Mouse (Mus musculus): ENCODE results near the gene Icos. TPM values are rescaled to one million over a fixed set of nuclear protein-coding genes. Genes with fewer than 3 reads are reported as not detected.

The Icos gene
- polyA plus RNA-seq, 1 experiment from 2014 or later = 0.25 TPM

DNA sequence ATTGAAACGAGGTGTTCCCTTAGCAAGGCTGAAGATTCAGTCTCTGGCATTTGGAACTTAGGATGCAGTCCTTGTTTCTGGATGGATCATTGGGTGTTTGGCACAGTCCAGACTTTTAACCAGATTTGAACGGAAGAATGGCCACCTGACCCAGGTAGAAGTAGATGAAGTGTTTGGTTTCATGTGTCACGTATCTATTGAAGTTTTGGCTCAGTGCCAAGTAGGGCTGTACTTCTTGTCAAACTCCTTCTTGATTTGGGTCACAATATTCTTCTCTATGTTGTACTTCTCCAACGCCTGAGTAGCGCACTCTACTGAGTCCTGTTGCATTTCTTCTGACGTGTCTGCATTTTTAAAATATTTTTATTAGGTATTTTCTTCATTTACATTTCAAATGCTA is 29.6 kb upstream of the Icos start:
- H3K4me3 ChIP-seq = no peak overlapping the region
- peaks cover 11% of the 10 kb centered on the region for H3K4me1 ChIP-seq
- 94% methylated on average over 6 of the region's 6 CpGs for WGBS
- H3K36me3 ChIP-seq = no peaks in the 10 kb centered on the region
- no peaks in the 10 kb centered on the region for H3K27me3 ChIP-seq (ENCODE audit: low read depth, poor library complexity, severe bottlenecking)
- H3K9me3 ChIP-seq (replicated peaks) = no peaks in the 10 kb centered on the region
- H3K27ac ChIP-seq (replicated peaks) = no peak overlapping the region
- no peak for DNase-seq (ENCODE audit: low spot score)

DNA sequence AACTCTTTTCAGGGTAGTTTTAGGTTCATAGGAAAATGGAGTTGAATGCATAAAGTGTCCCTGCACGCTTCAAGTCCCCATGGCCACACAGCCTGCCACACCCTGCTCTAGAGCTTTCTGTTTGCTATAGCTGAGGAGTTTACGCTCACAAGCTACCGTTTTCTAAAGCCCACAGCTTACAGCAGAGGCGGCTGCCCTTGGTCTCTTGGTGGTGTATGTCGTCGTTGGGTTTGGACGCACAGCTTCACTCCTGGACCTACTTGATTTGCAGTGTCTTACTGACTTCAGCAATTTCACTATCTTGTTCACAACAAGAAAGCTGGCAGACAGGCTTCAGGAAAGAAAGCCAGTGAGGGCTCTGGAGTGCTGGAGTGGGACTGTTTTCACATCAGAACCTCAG is 24.8 kb upstream of the Icos start:
- H3K36me3 ChIP-seq = no peaks in the 10 kb centered on the region
- no peak overlapping the region for H3K4me3 ChIP-seq
- H3K27me3 ChIP-seq (ENCODE audit: low read depth, poor library complexity, severe bottlenecking) = no peaks in the 10 kb centered on the region
- DNase-seq (ENCODE audit: low spot score) = no peak
- H3K27ac ChIP-seq (replicated peaks) = no peak overlapping the region
- no peaks in the 10 kb centered on the region for H3K9me3 ChIP-seq (replicated peaks)
- WGBS = 83% methylated on average over 7 of the region's 7 CpGs
- H3K4me1 ChIP-seq = no peaks in the 10 kb centered on the region

DNA sequence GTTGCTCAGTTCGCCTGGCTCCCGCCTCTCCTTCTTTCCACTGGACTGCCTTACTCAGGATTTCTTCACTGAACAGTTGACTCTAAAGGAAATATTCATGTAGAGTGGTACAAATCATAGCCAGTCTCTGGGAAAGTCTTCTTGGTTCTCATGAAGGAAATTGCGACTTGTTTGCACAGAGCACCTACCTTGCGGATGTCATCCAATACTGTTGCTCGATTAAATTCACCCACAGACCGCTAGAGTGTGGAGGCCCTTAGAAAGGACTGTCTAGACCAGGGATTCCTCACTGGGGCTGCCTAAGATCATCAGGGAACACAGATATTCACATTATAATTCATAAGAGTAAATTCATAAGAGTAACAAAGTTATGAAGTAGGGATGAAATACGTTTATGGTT is 24.0 kb upstream of the Icos start:
- Histone ChIP-seq H3K9me3 (replicated peaks) (no peaks in the 10 kb centered on the region), H3K36me3 (no peaks in the 10 kb centered on the region), H3K4me1 (no peaks in the 10 kb centered on the region), H3K27me3 (ENCODE audit: low read depth, poor library complexity, severe bottlenecking) (no peaks in the 10 kb centered on the region), H3K4me3 (no peak overlapping the region), H3K27ac (replicated peaks) (no peak overlapping the region)
- no peak for DNase-seq (ENCODE audit: low spot score)
- WGBS = 90% methylated on average over 7 of the region's 7 CpGs

DNA sequence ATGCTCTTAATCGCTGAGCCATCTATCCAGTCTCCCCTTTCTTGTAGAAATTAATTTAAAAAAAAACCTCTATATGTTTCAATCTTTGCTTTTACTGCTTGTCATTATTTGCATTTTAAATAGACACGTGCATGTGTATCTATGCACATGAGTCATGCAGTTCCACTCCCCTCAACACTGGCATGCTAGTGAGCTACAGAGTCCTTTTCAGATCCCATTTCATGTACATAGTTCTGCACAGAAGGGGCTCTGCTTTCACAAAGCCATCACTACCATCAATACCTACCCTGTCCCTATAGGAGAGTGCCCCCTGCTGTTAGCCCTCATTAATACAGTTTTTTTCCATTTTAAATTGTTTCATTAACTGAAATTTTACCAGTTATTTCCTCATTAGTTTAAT is 23.0 kb upstream of the Icos start:
- H3K9me3 ChIP-seq (replicated peaks) = no peaks in the 10 kb centered on the region
- H3K27ac ChIP-seq (replicated peaks) = no peak overlapping the region
- H3K4me3 ChIP-seq = no peak overlapping the region
- 72% methylated on average over 2 of the region's 2 CpGs for WGBS
- no peak for DNase-seq (ENCODE audit: low spot score)
- H3K36me3 ChIP-seq = no peaks in the 10 kb centered on the region
- H3K27me3 ChIP-seq (ENCODE audit: low read depth, poor library complexity, severe bottlenecking) = no peaks in the 10 kb centered on the region
- no peaks in the 10 kb centered on the region for H3K4me1 ChIP-seq

DNA sequence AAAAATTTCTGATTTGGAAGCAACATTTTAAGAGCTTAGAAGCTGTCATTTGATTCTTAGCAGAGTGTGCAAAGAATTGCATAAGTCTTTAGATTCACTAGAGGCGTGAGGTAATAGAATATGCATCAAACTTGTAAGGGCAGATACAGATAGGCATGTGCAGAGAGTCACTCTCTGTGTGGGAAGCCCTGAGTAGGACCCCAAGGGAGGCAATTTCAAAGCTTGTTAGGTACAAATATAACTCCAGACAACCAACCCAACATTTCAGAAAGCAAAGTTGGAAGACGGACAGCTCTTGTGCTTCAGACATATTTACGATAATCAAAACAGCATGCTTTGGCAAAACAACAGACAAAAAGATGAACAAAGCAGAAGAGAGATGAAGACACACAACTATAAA is 22.5 kb upstream of the Icos start:
- Histone ChIP-seq H3K27me3 (ENCODE audit: low read depth, poor library complexity, severe bottlenecking) (no peaks in the 10 kb centered on the region), H3K36me3 (no peaks in the 10 kb centered on the region), H3K4me1 (no peaks in the 10 kb centered on the region), H3K9me3 (replicated peaks) (no peaks in the 10 kb centered on the region), H3K4me3 (no peak overlapping the region), H3K27ac (replicated peaks) (no peak overlapping the region)
- WGBS = 91% methylated on average over 3 of the region's 3 CpGs
- DNase-seq (ENCODE audit: low spot score) = no peak

DNA sequence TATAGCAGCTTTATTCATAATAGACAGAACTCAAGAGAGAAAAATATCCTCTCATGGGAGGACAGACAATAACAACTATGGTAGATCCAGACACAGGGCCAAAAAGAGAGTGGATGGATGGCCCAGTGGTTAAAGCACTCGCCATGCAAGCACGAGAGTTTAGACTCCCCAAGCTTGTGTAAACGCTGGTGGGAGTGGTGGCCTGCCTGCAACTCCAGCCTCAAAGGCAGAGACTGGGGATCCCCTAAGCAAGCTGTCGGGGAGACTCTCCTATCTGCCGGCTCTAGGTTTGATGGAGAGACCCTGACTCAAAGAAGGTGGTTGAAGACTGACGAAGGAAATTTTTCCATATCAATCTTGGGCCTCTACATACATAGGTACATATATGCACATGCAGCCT is 21.5 kb upstream of the Icos start:
- H3K9me3 ChIP-seq (replicated peaks) = no peaks in the 10 kb centered on the region
- H3K4me3 ChIP-seq = no peak overlapping the region
- H3K27ac ChIP-seq (replicated peaks) = no peak overlapping the region
- no peaks in the 10 kb centered on the region for H3K27me3 ChIP-seq (ENCODE audit: low read depth, poor library complexity, severe bottlenecking)
- 82% methylated on average over 6 of the region's 6 CpGs for WGBS
- no peaks in the 10 kb centered on the region for H3K4me1 ChIP-seq
- peak; percentile 2 for DNase-seq (ENCODE audit: low spot score)
- H3K36me3 ChIP-seq = no peaks in the 10 kb centered on the region

DNA sequence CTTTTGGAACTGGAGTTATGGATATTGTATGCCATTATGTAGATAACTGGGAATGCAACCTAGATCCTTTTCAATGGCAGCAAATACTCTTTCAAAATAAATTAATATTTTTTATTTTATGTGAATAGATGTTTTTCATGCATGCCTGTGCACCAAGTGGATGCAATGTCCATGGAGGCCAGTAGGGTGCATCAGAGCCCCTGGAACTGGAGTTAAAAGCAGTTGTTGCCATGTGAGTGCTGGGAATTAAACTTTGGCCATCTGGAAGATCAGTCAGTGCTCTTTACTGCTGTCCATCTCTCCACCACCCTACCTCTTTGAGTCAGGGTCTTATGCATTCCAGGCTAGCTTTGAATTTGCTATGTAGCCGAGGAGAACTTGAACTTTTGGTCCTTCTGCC is 19.4 kb upstream of the Icos start:
- no peaks in the 10 kb centered on the region for H3K9me3 ChIP-seq (replicated peaks)
- no peaks in the 10 kb centered on the region for H3K4me1 ChIP-seq
- no peaks in the 10 kb centered on the region for H3K27me3 ChIP-seq (ENCODE audit: low read depth, poor library complexity, severe bottlenecking)
- H3K4me3 ChIP-seq = no peak overlapping the region
- 68% methylated on average over 1 of the region's 1 CpGs for WGBS
- H3K27ac ChIP-seq (replicated peaks) = no peak overlapping the region
- H3K36me3 ChIP-seq = no peaks in the 10 kb centered on the region
- no peak for DNase-seq (ENCODE audit: low spot score)

DNA sequence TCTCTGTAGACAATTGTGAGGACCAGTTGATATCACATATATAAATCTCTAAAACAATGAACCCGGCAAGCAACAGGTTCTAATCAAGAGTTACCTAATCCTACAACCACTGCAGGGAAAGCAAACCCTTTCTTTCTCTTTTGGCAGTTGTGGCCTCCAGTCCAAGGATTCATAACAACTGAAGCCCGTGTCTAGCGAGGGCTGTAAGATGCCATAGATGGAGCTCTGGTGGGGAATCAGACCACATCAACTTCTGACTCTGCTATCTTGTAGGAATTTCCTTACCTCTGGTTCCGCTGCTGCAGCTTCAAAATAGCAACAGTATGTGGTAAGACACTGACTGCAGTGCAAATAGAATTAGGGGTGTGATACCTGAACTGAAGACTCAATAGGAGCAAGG is 18.5 kb upstream of the Icos start:
- no peaks in the 10 kb centered on the region for H3K9me3 ChIP-seq (replicated peaks)
- peak; percentile 7 for DNase-seq (ENCODE audit: low spot score)
- no peaks in the 10 kb centered on the region for H3K36me3 ChIP-seq
- no peaks in the 10 kb centered on the region for H3K27me3 ChIP-seq (ENCODE audit: low read depth, poor library complexity, severe bottlenecking)
- no peak overlapping the region for H3K27ac ChIP-seq (replicated peaks)
- 90% methylated on average over 4 of the region's 4 CpGs for WGBS
- no peaks in the 10 kb centered on the region for H3K4me1 ChIP-seq
- no peak overlapping the region for H3K4me3 ChIP-seq

DNA sequence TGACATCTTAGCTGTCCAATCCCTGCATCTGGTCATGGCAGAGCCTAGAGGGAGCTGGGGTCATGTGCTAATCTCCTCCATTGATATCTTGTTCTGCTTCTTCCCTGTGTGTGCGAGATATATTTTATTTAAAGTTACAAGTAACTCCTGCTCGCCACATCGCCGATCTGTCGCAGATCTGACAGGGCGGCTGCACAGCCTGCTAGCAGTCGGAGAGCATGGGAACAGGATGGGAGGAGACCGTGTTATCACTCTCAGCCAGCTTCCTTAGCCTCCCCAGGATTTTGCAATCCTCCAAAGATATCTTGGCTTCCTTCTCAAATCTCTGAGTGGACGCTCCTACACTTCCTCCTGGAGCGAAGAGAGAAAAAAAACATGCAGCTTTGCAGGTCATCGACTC is 17.3 kb upstream of the Icos start:
- 83% methylated on average over 11 of the region's 11 CpGs for WGBS
- Histone ChIP-seq H3K9me3 (replicated peaks) (no peaks in the 10 kb centered on the region), H3K27ac (replicated peaks) (no peak overlapping the region), H3K27me3 (ENCODE audit: low read depth, poor library complexity, severe bottlenecking) (no peaks in the 10 kb centered on the region), H3K36me3 (no peaks in the 10 kb centered on the region), H3K4me3 (no peak overlapping the region), H3K4me1 (no peaks in the 10 kb centered on the region)
- peak; percentile 10 for DNase-seq (ENCODE audit: low spot score)

DNA sequence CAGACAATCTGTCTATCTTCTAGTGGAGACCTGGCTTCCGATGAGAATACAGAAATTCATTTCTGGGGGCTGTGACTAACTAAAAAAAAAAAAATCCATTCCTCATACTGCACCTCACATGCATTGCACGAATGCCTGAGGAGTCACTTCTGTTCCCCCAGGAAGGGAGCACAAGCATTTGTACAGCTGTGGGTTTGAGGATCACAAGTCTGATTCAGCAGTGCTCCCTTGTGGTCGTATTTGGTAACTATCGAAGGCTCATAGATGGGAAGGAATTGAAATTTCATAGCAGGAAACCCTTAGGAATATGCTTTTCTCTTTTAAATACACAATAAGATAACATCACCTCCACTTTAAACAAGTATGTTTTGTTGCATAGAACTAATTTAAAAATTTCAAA is 16.6 kb upstream of the Icos start:
- DNase-seq (ENCODE audit: low spot score) = peak; percentile 16
- no peak overlapping the region for H3K4me3 ChIP-seq
- H3K4me1 ChIP-seq = no peaks in the 10 kb centered on the region
- WGBS = 36% methylated on average over 4 of the region's 4 CpGs
- H3K9me3 ChIP-seq (replicated peaks) = no peaks in the 10 kb centered on the region
- H3K36me3 ChIP-seq = no peaks in the 10 kb centered on the region
- H3K27me3 ChIP-seq (ENCODE audit: low read depth, poor library complexity, severe bottlenecking) = no peaks in the 10 kb centered on the region
- no peak overlapping the region for H3K27ac ChIP-seq (replicated peaks)

DNA sequence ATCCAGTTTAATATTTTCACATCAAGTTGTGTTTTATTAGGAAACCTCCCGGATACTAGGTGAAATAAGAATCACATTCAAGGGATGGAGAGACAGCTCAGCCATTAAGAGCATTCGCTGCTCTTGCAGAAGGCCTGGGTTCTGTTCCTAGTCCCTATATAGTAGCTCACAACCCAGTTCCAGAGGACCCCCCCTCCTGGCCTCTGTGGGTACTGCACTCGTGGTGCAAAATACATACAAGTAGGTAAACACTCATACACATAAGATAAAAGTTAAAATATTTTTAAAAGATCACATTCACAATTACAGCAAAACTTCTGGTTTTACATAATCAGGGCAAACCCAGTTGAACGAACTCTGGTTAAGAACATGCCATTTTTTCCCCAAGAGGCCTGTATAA is 15.6 kb upstream of the Icos start:
- WGBS = 86% methylated on average over 4 of the region's 4 CpGs
- H3K9me3 ChIP-seq (replicated peaks) = no peaks in the 10 kb centered on the region
- no peaks in the 10 kb centered on the region for H3K4me1 ChIP-seq
- DNase-seq (ENCODE audit: low spot score) = peak; percentile 11
- no peaks in the 10 kb centered on the region for H3K36me3 ChIP-seq
- H3K27me3 ChIP-seq (ENCODE audit: low read depth, poor library complexity, severe bottlenecking) = no peaks in the 10 kb centered on the region
- H3K4me3 ChIP-seq = no peak overlapping the region
- H3K27ac ChIP-seq (replicated peaks) = no peak overlapping the region

DNA sequence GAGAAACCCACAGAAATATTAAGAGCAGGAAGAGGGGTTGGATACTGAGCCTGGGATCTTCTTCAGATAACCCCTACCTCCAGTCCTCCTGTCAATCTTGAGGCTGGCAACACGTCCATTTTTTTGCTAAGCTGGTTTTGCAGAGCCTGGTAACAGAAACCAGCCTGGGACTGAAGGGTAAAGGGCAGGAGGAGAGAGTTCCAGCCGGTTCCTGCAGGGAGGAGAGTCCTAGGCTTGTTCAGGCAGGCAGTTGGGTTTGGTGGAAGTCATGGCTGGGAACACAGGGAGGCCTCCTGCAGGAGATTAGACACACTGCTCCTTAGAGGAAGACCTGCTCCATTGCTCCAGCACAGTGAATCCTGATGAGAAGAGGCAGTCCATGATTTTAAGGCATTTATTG is 10.2 kb upstream of the Icos start:
- Histone ChIP-seq H3K27me3 (ENCODE audit: low read depth, poor library complexity, severe bottlenecking) (no peaks in the 10 kb centered on the region), H3K9me3 (replicated peaks) (no peaks in the 10 kb centered on the region), H3K27ac (replicated peaks) (no peak overlapping the region), H3K4me3 (no peak overlapping the region), H3K36me3 (no peaks in the 10 kb centered on the region), H3K4me1 (0 out of 2 replicates have a peak, but pooled peaks cover 4% of the 10 kb centered on the region)
- 42% methylated on average over 2 of the region's 2 CpGs for WGBS
- no peak for DNase-seq (ENCODE audit: low spot score)

DNA sequence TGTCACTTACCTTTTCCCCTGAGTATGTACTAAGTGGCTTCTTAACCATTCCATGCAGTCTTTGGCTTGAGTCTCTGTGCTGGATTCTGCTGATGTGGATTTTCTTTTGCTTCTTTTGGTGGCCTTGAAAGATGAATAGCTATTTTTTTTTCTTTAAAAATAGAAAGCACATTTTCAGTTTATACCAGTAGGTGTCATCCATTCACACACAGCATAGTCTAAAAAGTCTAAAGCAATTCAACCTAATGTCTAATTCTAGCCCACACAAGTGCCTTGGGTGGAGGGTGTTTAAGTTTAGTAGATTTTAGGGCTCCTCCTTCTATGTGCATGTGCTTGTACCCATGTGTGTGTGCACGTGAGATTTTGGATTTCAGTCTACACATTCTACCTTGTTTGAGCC is 6.9 kb upstream of the Icos start:
- no peak for DNase-seq (ENCODE audit: low spot score)

DNA sequence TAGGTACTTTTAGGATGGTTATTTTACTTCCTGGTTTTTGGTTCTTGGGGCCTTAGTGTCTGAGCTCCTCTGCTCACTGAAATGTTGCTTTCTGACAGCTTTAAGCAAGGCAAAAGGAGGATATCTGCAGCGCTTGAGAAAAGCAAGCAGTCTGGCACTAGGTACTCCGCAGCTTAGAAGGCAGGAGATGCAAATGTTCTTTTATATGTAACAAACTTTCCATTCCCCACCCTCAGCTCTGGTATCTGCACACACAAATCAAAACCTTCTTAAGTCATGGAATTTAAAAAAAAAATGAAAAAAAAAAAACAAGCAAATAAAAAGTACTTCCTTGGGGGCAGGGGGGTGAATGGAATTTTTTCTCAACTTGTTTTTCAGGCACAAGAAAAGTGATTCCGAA is 3.5 kb upstream of the Icos start:
- no peak for DNase-seq (ENCODE audit: low spot score)
- no peaks in the 10 kb centered on the region for H3K27me3 ChIP-seq (ENCODE audit: low read depth, poor library complexity, severe bottlenecking)
- H3K27ac ChIP-seq (replicated peaks) = no peak overlapping the region
- H3K4me1 ChIP-seq = 0 out of 2 replicates have a peak, but pooled peaks cover 5% of the 10 kb centered on the region
- 88% methylated on average over 3 of the region's 3 CpGs for WGBS
- H3K9me3 ChIP-seq (replicated peaks) = no peaks in the 10 kb centered on the region
- no peak overlapping the region for H3K4me3 ChIP-seq
- no peaks in the 10 kb centered on the region for H3K36me3 ChIP-seq

More for the DNA sequence above, 6.9 kb upstream of the Icos start:
- no peak overlapping the region for H3K27ac ChIP-seq (replicated peaks)
- no peaks in the 10 kb centered on the region for H3K27me3 ChIP-seq (ENCODE audit: low read depth, poor library complexity, severe bottlenecking)
- H3K36me3 ChIP-seq = no peaks in the 10 kb centered on the region
- 87% methylated on average over 1 of the region's 1 CpGs for WGBS
- H3K4me1 ChIP-seq = 0 out of 2 replicates have a peak, but pooled peaks cover 9% of the 10 kb centered on the region
- H3K4me3 ChIP-seq = no peak overlapping the region
- no peaks in the 10 kb centered on the region for H3K9me3 ChIP-seq (replicated peaks)

All from midbrain, embryonic 10.5 days (tissue).